Mouse (Mus musculus): ENCODE measurements at regions not wholly inside any gene's neighbourhood (a gene's known extent, or its start where the extent isn't known, plus 50 kb on each side); places are given as distances from the start of the nearest gene placed in this dataset.

DNA sequence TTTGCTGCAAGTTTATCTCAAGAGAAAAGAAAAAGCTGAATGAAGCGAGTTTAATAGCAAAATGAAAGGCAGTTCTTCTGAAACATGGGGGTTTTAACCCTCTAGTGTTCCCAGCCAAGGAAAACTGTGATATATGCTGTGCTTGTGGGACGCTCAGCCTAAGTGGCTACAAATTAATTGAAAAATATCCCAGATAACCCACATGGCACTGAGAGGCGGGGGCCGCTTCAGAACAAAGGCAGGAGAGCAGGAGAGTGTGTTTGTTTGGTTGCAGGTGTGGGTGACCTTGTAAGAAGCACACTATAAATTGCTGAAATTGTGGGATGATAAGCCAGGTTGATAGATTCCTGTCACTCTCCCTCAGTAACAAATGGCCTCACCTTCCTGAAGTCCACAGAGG lies 154.7 kb upstream of the Mpped2 start:
- no peak for DNase-seq (ENCODE audit: low spot score in 2 of 2)

DNA sequence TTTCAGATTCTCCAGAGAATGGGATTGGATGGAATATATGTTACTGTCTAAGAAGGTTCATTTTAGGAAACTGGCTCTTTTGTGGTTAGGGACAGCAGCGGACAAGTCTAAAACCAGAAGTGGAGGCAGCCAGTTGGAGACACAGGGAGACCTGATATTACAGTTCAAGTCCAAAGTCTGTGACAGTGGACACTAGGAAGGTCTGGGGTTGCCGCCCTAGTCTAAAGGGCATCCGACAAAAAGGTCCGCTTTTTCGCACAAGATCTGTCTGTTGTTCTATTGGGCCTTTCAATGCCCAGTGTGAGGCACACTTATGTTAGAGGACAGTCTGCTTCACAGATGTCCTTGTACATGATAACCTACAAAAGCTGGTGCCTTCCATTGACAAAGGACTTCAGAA lies 152.9 kb upstream of the Mpped2 start:
- no peak for DNase-seq (ENCODE audit: low spot score in 2 of 2)

DNA sequence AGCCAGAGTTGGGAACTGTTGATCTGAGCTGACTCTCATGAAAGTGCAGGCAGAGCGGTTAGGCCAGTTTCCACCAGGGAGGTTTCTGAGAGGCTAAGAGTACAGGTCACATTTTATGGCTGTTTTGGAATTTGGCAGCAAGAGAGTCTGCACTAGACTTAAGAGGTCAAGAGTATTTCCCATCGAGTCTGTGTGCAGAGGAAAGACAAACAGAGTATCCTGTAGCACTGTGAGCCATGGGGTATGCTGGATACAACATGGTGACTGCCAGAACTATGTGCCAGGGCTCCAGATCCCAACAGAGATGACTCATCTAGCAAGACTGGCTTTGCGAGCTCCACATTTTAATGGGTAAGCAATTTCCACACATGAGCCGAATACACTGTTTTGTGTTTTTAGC lies 146.0 kb upstream of the Mpped2 start:
- no peak for DNase-seq (ENCODE audit: low spot score in 2 of 2)

DNA sequence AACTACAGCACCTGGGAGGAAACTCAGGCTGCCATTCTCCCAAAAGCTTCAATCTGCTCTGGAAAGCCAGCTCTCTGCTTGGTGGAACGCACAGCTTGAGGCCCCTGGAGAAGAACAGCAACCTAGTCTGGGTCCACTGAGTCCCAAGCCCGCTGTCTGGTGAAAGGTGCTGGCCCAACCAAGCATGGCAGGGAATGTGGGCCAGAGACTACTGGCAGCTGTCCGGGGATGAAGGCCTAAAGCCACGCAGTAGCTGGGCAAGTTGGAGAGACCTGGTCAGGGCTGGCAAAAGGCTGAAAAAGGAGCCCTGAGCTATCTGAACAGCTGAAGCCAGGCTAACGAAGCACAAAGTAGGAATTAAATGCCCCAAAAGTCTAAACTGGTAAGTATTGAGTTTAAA lies 139.4 kb upstream of the Mpped2 start:
- DNase-seq (ENCODE audit: low spot score in 2 of 2), result no peak

DNA sequence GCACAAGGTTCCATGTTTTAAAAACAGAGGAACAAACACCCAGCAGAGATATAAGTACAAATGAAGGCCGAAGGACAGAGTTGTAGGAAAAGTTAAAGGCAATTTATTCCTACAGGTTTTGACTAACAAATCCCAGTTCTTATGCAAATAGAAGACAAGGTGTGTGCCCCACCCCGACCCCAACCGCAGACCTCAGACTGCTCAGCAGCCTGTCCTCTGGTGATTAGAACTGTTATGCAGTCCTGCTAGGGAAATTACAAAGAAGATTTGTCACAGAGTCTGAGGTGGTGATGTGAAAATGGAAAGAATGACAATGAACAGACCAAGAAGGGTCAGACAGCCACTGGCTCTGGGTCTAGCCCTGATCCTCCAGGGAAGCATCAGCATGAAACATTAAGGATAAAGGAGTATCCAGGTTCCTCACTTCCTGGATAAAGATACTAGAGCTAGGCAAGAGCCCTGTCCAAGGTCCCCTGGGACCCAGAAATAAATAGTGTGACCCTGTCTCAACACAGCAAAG lies 131.4 kb upstream of the Mpped2 start:
- no peak for DNase-seq (ENCODE audit: low spot score in 2 of 2)

DNA sequence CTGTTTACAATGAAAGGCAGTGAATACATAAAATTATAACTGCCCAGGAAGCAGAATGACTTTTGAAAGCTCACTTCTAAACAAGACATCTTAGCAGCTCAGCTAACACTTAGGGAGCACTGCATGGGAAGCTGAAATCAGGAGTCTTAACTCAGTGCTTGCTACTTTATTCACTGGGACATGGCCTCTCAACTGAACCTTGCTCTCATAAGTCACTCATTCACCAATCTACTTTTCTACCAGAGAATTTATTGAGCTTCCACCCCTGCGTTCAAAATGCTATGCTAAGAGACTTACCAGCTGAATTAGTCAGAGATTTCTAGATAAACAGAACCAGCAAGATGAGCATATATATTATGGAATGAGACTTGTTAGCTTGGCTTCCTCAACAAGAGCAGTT lies 122.8 kb upstream of the Mpped2 start:
- DNase-seq (ENCODE audit: low spot score in 2 of 2), result no peak

DNA sequence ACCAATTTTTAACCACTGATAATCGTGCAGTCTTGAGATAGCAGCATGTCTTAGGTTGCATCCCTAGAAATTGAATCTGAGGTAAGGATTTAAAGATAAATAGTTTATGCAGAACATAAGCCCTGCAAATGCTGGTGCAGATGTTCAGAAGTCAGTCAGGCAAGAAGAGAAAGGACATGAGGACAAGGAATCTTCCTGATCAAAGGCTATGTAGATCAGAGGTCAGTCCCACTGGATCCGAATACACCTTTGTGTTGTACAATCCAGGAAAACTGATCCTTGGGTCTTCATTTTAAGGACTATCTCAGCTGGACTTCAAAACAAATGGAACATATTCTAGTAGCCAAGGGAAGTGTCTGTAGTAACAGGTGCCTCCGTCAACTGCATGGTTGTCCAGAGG lies 121.7 kb upstream of the Mpped2 start:
- DNase-seq (ENCODE audit: low spot score in 2 of 2), result no peak

DNA sequence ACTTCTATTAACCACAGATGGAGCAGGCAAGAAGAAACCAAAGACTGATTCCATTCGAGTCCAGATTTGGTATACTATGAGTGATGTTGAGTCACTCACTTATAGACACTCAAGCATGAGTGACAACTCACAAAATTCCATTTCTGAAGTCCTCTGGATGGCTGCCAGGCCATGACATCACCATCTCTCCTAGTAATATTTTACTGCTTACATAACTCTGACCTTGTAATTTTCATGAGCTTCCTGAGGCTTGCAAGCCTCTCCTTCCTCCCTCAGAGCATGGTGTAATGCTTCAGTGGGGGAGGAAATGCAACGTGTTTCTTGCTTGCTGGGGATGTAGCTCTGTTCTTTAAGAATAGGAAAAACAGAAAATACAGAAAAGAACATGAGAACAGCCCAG lies 121.2 kb upstream of the Mpped2 start:
- DNase-seq (ENCODE audit: low spot score in 2 of 2), result no peak

DNA sequence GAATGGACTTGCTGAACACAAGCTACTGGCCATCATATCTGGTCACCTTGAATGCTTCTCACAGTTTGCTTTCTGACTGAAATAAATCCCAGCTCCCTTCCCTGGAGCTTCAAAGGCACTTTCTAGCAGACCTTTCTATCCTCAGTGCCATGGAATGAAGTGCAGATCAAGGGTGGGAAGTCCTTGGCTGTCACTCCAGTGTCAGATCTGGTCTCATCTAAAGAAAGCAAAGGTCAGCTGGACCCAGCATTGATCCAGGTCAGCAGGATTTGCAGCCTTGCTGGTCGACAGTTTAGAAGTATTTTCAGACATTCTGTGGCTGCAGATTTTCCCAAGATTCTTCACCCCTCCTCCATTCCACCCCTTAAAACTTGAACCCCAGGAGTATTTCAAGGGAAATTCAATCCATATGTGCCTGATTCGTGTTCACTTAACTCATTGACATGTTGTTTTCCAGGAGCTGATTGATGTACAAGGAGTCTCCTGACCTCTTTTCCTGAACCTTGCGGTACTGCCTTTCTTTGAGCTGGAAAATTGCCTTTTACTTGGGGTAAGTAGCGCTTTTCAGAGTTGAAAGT lies 116.2 kb upstream of the Mpped2 start:
- no peak for DNase-seq (ENCODE audit: low spot score in 2 of 2)

DNA sequence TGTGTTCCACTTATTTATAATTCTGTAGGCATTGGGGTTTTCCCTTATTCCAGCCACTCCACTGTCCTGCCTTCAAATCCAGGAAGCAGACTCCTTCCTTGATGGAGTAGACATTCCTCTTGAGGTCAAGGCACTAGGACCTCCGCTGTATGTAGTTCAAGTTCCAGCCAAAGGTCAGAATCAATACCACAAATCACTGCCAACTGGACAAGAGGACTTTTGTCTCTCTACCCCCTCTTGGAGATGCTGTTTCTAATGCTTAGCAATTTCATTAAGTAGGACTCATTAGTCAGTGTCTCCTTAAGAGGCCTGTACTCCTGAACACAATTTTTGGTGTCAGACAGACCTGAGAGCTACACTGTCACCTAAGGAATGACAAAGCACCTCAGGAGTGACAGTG lies 115.0 kb upstream of the Mpped2 start:
- DNase-seq (ENCODE audit: low spot score in 2 of 2), result no peak

DNA sequence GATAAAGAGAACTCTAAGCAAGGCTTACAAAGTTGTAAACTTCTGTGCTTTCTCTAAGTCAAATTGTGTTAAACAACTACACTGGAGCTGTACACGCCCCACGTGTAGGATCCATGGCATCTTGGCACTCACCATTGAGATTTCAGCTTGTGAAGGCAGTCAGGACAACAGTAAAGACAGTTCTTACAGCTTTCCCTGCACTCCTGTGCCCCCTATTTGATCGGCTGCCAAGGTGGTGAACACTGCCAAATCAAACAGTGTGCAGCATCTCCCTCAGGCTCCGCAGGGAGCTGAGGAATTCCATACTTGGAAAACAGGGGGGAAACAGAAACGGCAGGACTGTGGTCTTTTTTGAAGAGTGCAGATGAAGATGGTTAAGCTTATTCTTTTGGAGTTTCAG lies 112.4 kb upstream of the Mpped2 start:
- DNase-seq (ENCODE audit: low spot score in 2 of 2), result no peak

DNA sequence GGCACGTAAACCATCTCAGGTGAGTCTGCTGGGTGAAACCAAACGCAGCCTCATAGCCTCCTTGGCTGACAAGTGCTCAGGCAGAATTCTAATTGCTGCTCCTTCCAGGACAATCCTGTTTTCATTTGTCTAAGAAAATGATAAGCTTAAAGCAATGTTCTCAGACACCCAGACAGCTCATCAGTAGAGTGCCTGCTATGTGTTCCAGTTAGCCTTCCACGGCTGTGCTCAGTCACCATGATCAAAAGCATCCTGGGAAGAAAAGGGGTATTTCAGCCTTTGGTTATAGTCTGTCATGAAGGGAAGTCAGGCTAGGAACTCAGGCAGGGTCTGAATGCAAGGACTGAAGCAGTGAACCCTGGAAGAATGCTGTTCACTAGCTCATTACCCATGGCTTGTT lies 71.8 kb upstream of the Mpped2 start:
- no peak for DNase-seq (ENCODE audit: low spot score in 2 of 2)

DNA sequence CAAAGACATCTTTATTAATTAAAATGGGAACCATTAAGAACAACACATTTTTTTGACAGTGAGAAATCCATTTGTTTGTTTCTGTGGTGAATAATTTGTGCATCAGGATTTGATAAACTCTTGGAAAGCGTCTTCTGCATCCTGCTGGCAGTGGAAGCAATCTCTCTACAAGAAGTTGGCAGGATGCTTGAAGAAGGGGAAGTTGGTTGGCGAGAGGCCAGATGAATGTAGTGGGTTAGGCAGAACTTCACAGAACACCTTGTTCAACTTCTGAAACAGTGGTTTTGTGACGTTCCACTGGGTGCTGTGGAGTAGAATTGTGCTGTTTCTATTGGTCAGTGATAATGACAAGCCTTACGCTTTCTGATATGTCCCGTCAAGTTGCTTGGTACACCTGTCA lies 70.7 kb upstream of the Mpped2 start:
- DNase-seq (ENCODE audit: low spot score in 2 of 2), result no peak

DNA sequence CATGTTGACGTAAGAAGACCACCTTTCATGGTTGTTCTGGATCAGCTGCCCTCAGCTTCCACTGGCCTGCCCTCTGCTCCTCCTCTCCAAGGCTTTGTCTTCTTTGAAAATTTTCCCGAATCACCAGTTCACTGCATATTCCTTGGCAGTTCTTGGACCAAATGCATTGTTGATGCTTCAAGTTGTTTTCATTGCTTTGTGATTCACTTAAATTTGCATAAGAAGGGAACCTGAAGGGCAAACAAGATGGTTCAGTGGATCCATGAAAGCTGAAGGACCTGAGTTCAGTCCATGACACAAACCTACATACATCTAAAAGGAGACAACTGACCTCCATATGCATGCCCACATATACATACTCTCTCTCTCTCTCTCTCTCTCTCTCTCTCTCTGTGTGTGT lies 69.4 kb upstream of the Mpped2 start:
- no peak for DNase-seq (ENCODE audit: low spot score in 2 of 2)

DNA sequence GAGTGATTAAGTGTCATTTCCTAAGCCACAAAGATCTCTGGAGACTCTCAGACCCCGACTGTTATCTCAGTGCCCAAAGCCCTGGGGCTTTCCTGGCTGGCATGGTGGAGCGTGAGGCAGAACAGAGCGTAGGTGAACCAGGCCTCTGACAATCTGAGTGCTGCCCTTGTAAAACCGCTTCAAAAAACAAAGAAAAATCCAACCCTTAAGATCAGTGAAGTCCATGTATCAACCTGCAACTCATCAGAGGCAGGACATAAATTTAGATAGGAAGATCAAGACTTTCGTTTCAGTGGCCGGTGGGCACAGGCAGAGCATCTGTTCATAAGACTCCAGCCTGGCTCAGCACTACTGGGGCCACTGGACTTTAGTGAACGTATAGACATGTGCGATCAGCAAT lies 61.1 kb upstream of the Mpped2 start:
- no peak for DNase-seq (ENCODE audit: low spot score in 2 of 2)
